Mouse (Mus musculus) midbrain, embryonic 11.5 days (tissue): ENCODE measurements around the gene Prr19. TPM values are rescaled to one million over a fixed set of nuclear protein-coding genes. Genes with fewer than 3 reads are reported as not detected.

ENCODE experiments used
- ATAC-seq: fragments of 200-750 bp; cut with Nextera tagmentation; 2 replicates; pipeline ENCODE4 v1.8.0; 2017; ENCODE audit warnings: moderate TSS enrichment, moderate library complexity; ENCODE audit not compliant: low FRiP score
- DNase-seq: peaks from one replicate; pipeline ENCODE4 v3.0.0; 2015; ENCODE audit warnings: low spot score; ENCODE audit errors: missing footprints
- H3K27ac ChIP-seq: fragments of 300-500 bp; sonication (generic); 2 replicates; pipeline ENCODE4 v1.5.1; 2014; ENCODE audit warnings: low read depth, low read length
- H3K27me3 ChIP-seq: fragments of 300-500 bp; sonication (generic); 2 replicates; pipeline ENCODE4 v1.6.1; 2014; ENCODE audit warnings: mild to moderate bottlenecking, low read length, moderate library complexity, mixed read lengths; ENCODE audit not compliant: control insufficient read depth, insufficient read depth
- H3K36me3 ChIP-seq: fragments of 300-500 bp; sonication (generic); 2 replicates; pipeline ENCODE4 v1.6.1; 2014; ENCODE audit warnings: mild to moderate bottlenecking, low read length, moderate library complexity, mixed read lengths; ENCODE audit not compliant: control insufficient read depth, insufficient read depth
- H3K4me1 ChIP-seq: fragments of 300-500 bp; sonication (generic); 2 replicates; pipeline ENCODE4 v1.6.1; 2014; ENCODE audit warnings: low read length; ENCODE audit not compliant: control insufficient read depth, insufficient read depth
- H3K4me2 ChIP-seq: fragments of 300-500 bp; sonication (generic); 2 replicates; pipeline ENCODE4 v1.6.1; 2014; ENCODE audit warnings: mild to moderate bottlenecking, moderate library complexity
- H3K4me3 ChIP-seq: fragments of 300-500 bp; sonication (generic); 2 replicates; pipeline ENCODE4 v1.5.1; 2014; ENCODE audit warnings: low read depth, low read length
- H3K9ac ChIP-seq: fragments of 300-500 bp; sonication (generic); 2 replicates; pipeline ENCODE4 v1.6.1; 2014; ENCODE audit warnings: low read length
- H3K9me3 ChIP-seq: fragments of 300-500 bp; sonication (generic); 2 replicates; pipeline ENCODE4 v1.6.1; 2016; ENCODE audit warnings: low read length; ENCODE audit not compliant: control insufficient read depth
- WGBS: fragments of 180-500 bp; shearing (Covaris S2); extraction: QIAGEN DNeasy Blood & Tissue Kit; methylation state at CpG from one replicate; pipeline ENCODE4 v1.1.7; 2014; 5-methylcytosine and 5-hydroxymethylcytosine counted together
- polyA plus RNA-seq: library from polyadenylated mRNA; unstranded; fragments of >200 nt; fragmentation: Nextera tagmentation; extraction: Ambion mirVana; gene quantifications from 2 replicates; pipeline ENCODE4 v1.2.1, GENCODE M21; 2014

The Prr19 gene
- polyA plus RNA-seq, 1 experiment from 2014 or later = 1.2 TPM

GRCm38 (mm10) chr7:25296945-25297453, 4.2 kb upstream of the Prr19 start:
- under 1% methylated on average over 21 of the region's 21 CpGs for WGBS
- H3K36me3 ChIP-seq = peaks cover 6% of the 10 kb centered on the region
- no peak; the same call in 1 of the 2 replicates for ATAC-seq
- H3K27me3 ChIP-seq = no peaks in the 10 kb centered on the region
- H3K27ac ChIP-seq = peak overlapping the region; percentile 89
- no peaks in the 10 kb centered on the region for H3K9me3 ChIP-seq
- H3K9ac ChIP-seq = peak overlapping the region; percentile 81
- peak overlapping the region; percentile 82 for H3K4me2 ChIP-seq
- H3K4me1 ChIP-seq = peaks cover 8% of the 10 kb centered on the region
- peak overlapping the region; percentile 81 for H3K4me3 ChIP-seq
- DNase-seq = peak; percentile 84

GRCm38 (mm10) chr7:25297454-25298325, 3.5 kb upstream of the Prr19 start, which contains the start of gene Pafah1b3:
Gene Pafah1b3 (minus strand): TSS chr7:25297986.
- DNase-seq (peak; percentile 99), ATAC-seq (peak; percentile 92)
- Histone ChIP-seq H3K4me3 (peak within 1 kb of the TSS; percentile 81), H3K27me3 (no peaks in the 10 kb centered on the region), H3K36me3 (peaks cover 6% of the 10 kb centered on the region), H3K4me1 (peaks cover 8% of the 10 kb centered on the region), H3K4me2 (peak within 1 kb of the TSS; percentile 82), H3K9me3 (no peaks in the 10 kb centered on the region), H3K9ac (peak within 1 kb of the TSS; percentile 81), H3K27ac (peak within 1 kb of the TSS; percentile 89)
- 1% methylated on average over 52 of the region's 52 CpGs for WGBS

- DNase-seq = no peak
- Histone ChIP-seq H3K27me3 (no peaks in the 10 kb centered on the region; the same call in 1 of the 2 replicates), H3K9ac (no peak overlapping the region), H3K4me2 (no peak overlapping the region), H3K4me3 (no peak overlapping the region), H3K27ac (no peak overlapping the region), H3K9me3 (no peaks in the 10 kb centered on the region), H3K4me1 (peaks cover 7% of the 10 kb centered on the region), H3K36me3 (no peaks in the 10 kb centered on the region)
- no peak for ATAC-seq
- 73% methylated on average over 9 of the region's 9 CpGs for WGBS
Observed at GRCm38 (mm10) chr7:25303003-25303684, 1.9 kb downstream of the Prr19 start.

GRCm38 (mm10) chr7:25303685-25304006, 2.4 kb downstream of the Prr19 start:
- Histone ChIP-seq H3K27me3 (no peaks in the 10 kb centered on the region; the same call in 1 of the 2 replicates), H3K9ac (no peak overlapping the region)
- 87% methylated on average over 3 of the region's 3 CpGs for WGBS

GRCm38 (mm10) chr7:25305481-25305880, 4.3 kb downstream of the Prr19 start:
- no peak overlapping the region for H3K27ac ChIP-seq
- no peak for ATAC-seq
- H3K9ac ChIP-seq = peak overlapping the region; percentile 69
- H3K4me3 ChIP-seq = peak overlapping the region; percentile 59
- H3K9me3 ChIP-seq = no peaks in the 10 kb centered on the region
- DNase-seq = no peak
- H3K27me3 ChIP-seq = no peaks in the 10 kb centered on the region; the same call in 1 of the 2 replicates
- WGBS = 2% methylated on average over 2 of the region's 2 CpGs
- no peaks in the 10 kb centered on the region for H3K36me3 ChIP-seq
- H3K4me2 ChIP-seq = peak overlapping the region; percentile 95
- H3K4me1 ChIP-seq = peaks cover 7% of the 10 kb centered on the region

More at GRCm38 (mm10) chr7:25303685-25304006, 2.4 kb downstream of the Prr19 start:
- H3K36me3 ChIP-seq = no peaks in the 10 kb centered on the region
- H3K9me3 ChIP-seq = no peaks in the 10 kb centered on the region
- H3K4me2 ChIP-seq = no peak overlapping the region
- DNase-seq = no peak
- no peak for ATAC-seq
- no peak overlapping the region for H3K4me3 ChIP-seq
- peaks cover 7% of the 10 kb centered on the region for H3K4me1 ChIP-seq
- no peak overlapping the region for H3K27ac ChIP-seq

- H3K9me3 ChIP-seq = no peaks in the 10 kb centered on the region
- peak within 1 kb of the TSS; percentile 69 for H3K9ac ChIP-seq
- peak; percentile 95 for DNase-seq
- peak within 1 kb of the TSS; percentile 59 for H3K4me3 ChIP-seq
- peak; percentile 74 for ATAC-seq
- under 1% methylated on average over 46 of the region's 47 CpGs for WGBS
- peak within 1 kb of the TSS; percentile 95 for H3K4me2 ChIP-seq
- H3K4me1 ChIP-seq = peaks cover 7% of the 10 kb centered on the region
- H3K36me3 ChIP-seq = no peaks in the 10 kb centered on the region
- no peaks in the 10 kb centered on the region; the same call in 1 of the 2 replicates for H3K27me3 ChIP-seq
- H3K27ac ChIP-seq = no peak within 1 kb of the TSS; the same call in 1 of the 2 replicates
Observed at GRCm38 (mm10) chr7:25305956-25306613, 4.9 kb downstream of the Prr19 start, which contains the start of gene Tmem145. Gene Tmem145 (plus strand): TSS chr7:25306106.

GRCm38 (mm10) chr7:25306614-25306996, 5.4 kb downstream of the Prr19 start:
- Histone ChIP-seq H3K9ac (no peak overlapping the region), H3K4me2 (peak overlapping the region; percentile 95), H3K9me3 (no peaks in the 10 kb centered on the region), H3K27ac (no peak overlapping the region), H3K4me1 (peaks cover 7% of the 10 kb centered on the region), H3K27me3 (peaks cover 3% of the 10 kb centered on the region), H3K36me3 (no peaks in the 10 kb centered on the region), H3K4me3 (peak overlapping the region; percentile 59)
- no peak for DNase-seq
- WGBS = 35% methylated on average over 2 of the region's 2 CpGs
- ATAC-seq = no peak

GRCm38 (mm10) chr7:25308702-25309318, 7.6 kb downstream of the Prr19 start:
- H3K4me1 ChIP-seq = peaks cover 7% of the 10 kb centered on the region
- H3K4me2 ChIP-seq = no peak overlapping the region
- no peak for ATAC-seq
- no peak overlapping the region for H3K4me3 ChIP-seq
- no peak for DNase-seq
- H3K27ac ChIP-seq = no peak overlapping the region
- 70% methylated on average over 17 of the region's 17 CpGs for WGBS
- H3K9me3 ChIP-seq = no peaks in the 10 kb centered on the region
- peaks cover 14% of the 10 kb centered on the region for H3K27me3 ChIP-seq
- H3K9ac ChIP-seq = no peak overlapping the region
- H3K36me3 ChIP-seq = no peaks in the 10 kb centered on the region
